ENCODE assay signal across 8 mouse cellular contexts in the genomic region with DNA sequence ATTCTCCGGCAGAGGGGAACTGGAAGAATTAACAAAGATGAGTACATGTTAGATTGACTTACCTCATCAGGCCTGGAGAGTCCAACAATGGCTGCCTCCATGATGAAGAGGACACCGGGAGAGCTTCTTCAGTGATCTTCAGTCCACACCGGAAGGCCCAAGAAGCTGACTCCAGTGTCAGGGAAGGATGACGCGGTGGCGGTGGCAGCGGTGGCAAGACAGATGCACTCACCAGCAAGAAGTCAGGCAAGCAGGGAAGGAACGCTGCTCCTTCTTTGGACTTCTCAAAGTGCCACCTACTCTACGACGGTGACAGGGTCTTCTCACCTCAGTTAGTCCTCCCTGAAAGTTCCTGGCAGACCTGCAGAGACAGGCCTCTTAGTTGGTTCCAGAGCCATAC. TPM values are rescaled to one million over a fixed set of nuclear protein-coding genes. Genes with fewer than 3 reads are reported as not detected.
DNase-seq lines count a peak whose midpoint lies in the region; ATAC-seq and TF ChIP-seq lines count a peak whose summit lies in the region.
"Not testable (repeated sequence)": the region's sequence is repeated elsewhere in the genome, so short reads cannot be mapped to it uniquely, and the experiment has no call there.

A gene (minus strand): TSS at position 101 of the 400 bp plus-strand sequence.

- not testable (repeated sequence) for H3K79me2 ChIP-seq in heart, adult 2 months (replicated peaks; ENCODE audit: control insufficient read depth, insufficient read depth, low read length)

- ATAC-seq in forebrain, embryonic 11.5 days (replicated peaks; ENCODE audit: low FRiP score); hindbrain, embryonic 11.5 days (ENCODE audit: low FRiP score); limb, embryonic 15.5 days (ENCODE audit: insufficient number of reproducible peaks, low FRiP score, low TSS enrichment, low read depth); midbrain, embryonic 12.5 days (ENCODE audit: low FRiP score, low read depth): not testable (repeated sequence)

- H3K36me3 ChIP-seq in forebrain, embryonic 11.5 days (ENCODE audit: control insufficient read depth, insufficient read depth, low read length), result peaks cover 33% of the 10 kb centered on the region
- H3K36me3 ChIP-seq in heart, adult 2 months (ENCODE audit: control insufficient read depth, insufficient read depth, low read length), result peaks cover 32% of the 10 kb centered on the region
- H3K36me3 ChIP-seq in hindbrain, embryonic 11.5 days (ENCODE audit: control insufficient read depth, insufficient read depth, low read length), result peaks cover 22% of the 10 kb centered on the region
- peaks cover 66% of the 10 kb centered on the region for H3K36me3 ChIP-seq in limb, embryonic 15.5 days
- peaks cover 64% of the 10 kb centered on the region for H3K36me3 ChIP-seq in midbrain, embryonic 12.5 days

- WGBS in forebrain, embryonic 11.5 days, result 95% methylated on average over 10 of the region's 10 CpGs
- WGBS in heart, adult 2 months, result 97% methylated on average over 10 of the region's 10 CpGs
- WGBS in hindbrain, embryonic 11.5 days, result 97% methylated on average over 10 of the region's 10 CpGs
- 97% methylated on average over 8 of the region's 10 CpGs for WGBS in limb, embryonic 15.5 days
- WGBS in midbrain, embryonic 12.5 days, result 98% methylated on average over 10 of the region's 10 CpGs

- H3K4me1 ChIP-seq in forebrain, embryonic 11.5 days (replicated peaks; ENCODE audit: control insufficient read depth, insufficient read depth, low read length); heart, adult 2 months (ENCODE audit: control insufficient read depth, insufficient read depth, low read length); hindbrain, embryonic 11.5 days (replicated peaks; ENCODE audit: control insufficient read depth, insufficient read depth, low read length): not testable (repeated sequence)
- peaks cover 16% of the 10 kb centered on the region for H3K4me1 ChIP-seq in limb, embryonic 15.5 days
- peaks cover 23% of the 10 kb centered on the region for H3K4me1 ChIP-seq in midbrain, embryonic 12.5 days

- TF ChIP-seq POLR2A in heart, adult 2 months (IDR thresholded peaks at IDR 0.05; ENCODE audit: insufficient read depth, low read depth, low read length), result not testable (repeated sequence)

- H3K4me2 ChIP-seq in forebrain, embryonic 11.5 days (ENCODE audit: low read depth, low read length, severe bottlenecking); hindbrain, embryonic 11.5 days (replicated peaks; ENCODE audit: low read depth, low read length); limb, embryonic 15.5 days; midbrain, embryonic 12.5 days (replicated peaks): not testable (repeated sequence)

- H3K4me3 ChIP-seq in forebrain, embryonic 11.5 days (ENCODE audit: low read depth, low read length); heart, adult 2 months; hindbrain, embryonic 11.5 days (ENCODE audit: low read depth, low read length); limb, embryonic 15.5 days; midbrain, embryonic 12.5 days: not testable (repeated sequence)

- DNase-seq in adrenal gland, postnatal 36 days; forebrain, embryonic 11.5 days (ENCODE audit: low spot score); heart, adult 2 months; hindbrain, embryonic 11.5 days (ENCODE audit: low spot score); layer of hippocampus, postnatal 10 days (ENCODE audit: low spot score in 2 of 2); thymus, postnatal 0 days (ENCODE audit: low spot score): not testable (repeated sequence)

- not testable (repeated sequence) for H3K27me3 ChIP-seq in forebrain, embryonic 11.5 days (ENCODE audit: control insufficient read depth, insufficient read depth, low read length); heart, adult 2 months (ENCODE audit: control insufficient read depth, insufficient read depth, low read length); hindbrain, embryonic 11.5 days (ENCODE audit: control insufficient read depth, insufficient read depth, low read length); limb, embryonic 15.5 days; midbrain, embryonic 12.5 days

- TF ChIP-seq EP300 in heart, adult 2 months (IDR thresholded peaks at IDR 0.05; ENCODE audit: insufficient read depth, low read depth, low read length), result not testable (repeated sequence)

- intact Hi-C loops in heart, adult 2 months (cut with DNase I), result loop anchor here (10.0 kb wide), 1 partner anchor 64 kb away; a partner anchor contains a TSS

- H3K9me3 ChIP-seq in forebrain, embryonic 11.5 days (ENCODE audit: control insufficient read depth, low read length); hindbrain, embryonic 11.5 days (ENCODE audit: control insufficient read depth, low read length); limb, embryonic 15.5 days; midbrain, embryonic 12.5 days: not testable (repeated sequence)

- not testable (repeated sequence) for TF ChIP-seq CTCF in heart, adult 2 months (IDR thresholded peaks at IDR 0.05)

- H3K9ac ChIP-seq in forebrain, embryonic 11.5 days (ENCODE audit: low read length); heart, adult 2 months (ENCODE audit: low read depth, low read length); hindbrain, embryonic 11.5 days (ENCODE audit: low read depth, low read length); limb, embryonic 15.5 days; midbrain, embryonic 12.5 days (replicated peaks): not testable (repeated sequence)

- not testable (repeated sequence) for H3K27ac ChIP-seq in forebrain, embryonic 11.5 days (ENCODE audit: low read depth, low read length); heart, adult 2 months; hindbrain, embryonic 11.5 days (ENCODE audit: low read depth, low read length); limb, embryonic 15.5 days; midbrain, embryonic 12.5 days (replicated peaks)

RNA-seq across cellular contexts. Expression of the gene that starts here (rescaled TPM):
- total RNA-seq in adrenal gland, postnatal 36 days (2021), result 10 to 100 TPM; 22.1 to 22.7 TPM
- 31.6 and 37.8 TPM in 2 replicates for polyA plus RNA-seq in forebrain, embryonic 11.5 days (2014; fragmentation: Nextera tagmentation; extraction: Ambion mirVana)
- total RNA-seq in heart, adult 2 months (2021), result 10 to 100 TPM; 14.6 to 15.7 TPM
- 3.0 and 6.1 TPM in 2 replicates for polyA plus RNA-seq in heart, adult 2 months (2012; rRNA removed)
- polyA plus RNA-seq in hindbrain, embryonic 11.5 days (2014; fragmentation: Nextera tagmentation; extraction: Ambion mirVana), result 32.1 and 38.8 TPM in 2 replicates
- total RNA-seq in layer of hippocampus, postnatal 10 days (2021), result 10 to 100 TPM; 17.1 to 20.0 TPM
- 30.3 and 30.9 TPM in 2 replicates for polyA plus RNA-seq in limb, embryonic 15.5 days (2015; fragmentation: Nextera tagmentation; extraction: Ambion mirVana)
- 32.5 and 34.3 TPM in 2 replicates for polyA plus RNA-seq in midbrain, embryonic 12.5 days (2016; fragmentation: Nextera tagmentation; extraction: Ambion mirVana)
- polyA plus RNA-seq in thymus, postnatal 0 days (2015; fragmentation: Nextera tagmentation; extraction: Ambion mirVana), result 23.7 and 26.3 TPM in 2 replicates
